Mouse (Mus musculus): Measurements from ENCODE around the gene Il21.

- TF ChIP-seq POLR2A (IDR thresholded peaks at IDR 0.05; ENCODE audit: insufficient read length, low read depth) (no peak), USF1 (IDR thresholded peaks at IDR 0.05; ENCODE audit: low read depth) (no peak), REST (IDR thresholded peaks at IDR 0.05; ENCODE audit: insufficient read depth, insufficient read length) (no peak), MYOG (IDR thresholded peaks at IDR 0.05; ENCODE audit: control insufficient read depth in 1 of 3, insufficient read depth in 1 of 3, insufficient read length in 2 of 3, low read depth in 2 of 3) (no peak), POLR2AphosphoS2 (IDR thresholded peaks at IDR 0.05; ENCODE audit: insufficient read length, low read depth) (no peak), E2F4 (IDR thresholded peaks at IDR 0.05; ENCODE audit: insufficient read depth) (no peak), CEBPB (IDR thresholded peaks at IDR 0.05; ENCODE audit: insufficient read depth, poor library complexity, severe bottlenecking) (no peak), MYOD1 (IDR thresholded peaks at IDR 0.05; ENCODE audit: control insufficient read depth in 1 of 3, insufficient read length in 2 of 3, low read depth in 2 of 3) (no peak), SRF (IDR thresholded peaks at IDR 0.05; ENCODE audit: control insufficient read depth, insufficient read length, low read depth) (no peak), MAX (IDR thresholded peaks at IDR 0.05; ENCODE audit: low read depth) (no peak)
These were observed 1.3 kb downstream of the Il21 start for GRCm38 (mm10) chr3:37231153-37231552.

All from myocyte (in vitro differentiated cells).